Mouse (Mus musculus): ENCODE measurements around the gene Asb2. TPM values are rescaled to one million over a fixed set of nuclear protein-coding genes. Genes with fewer than 3 reads are reported as not detected.

Gene Asb2
- total and polyA plus RNA-seq, 2 experiments from 2014 or later = 1.5 to 1.6 TPM

DNA sequence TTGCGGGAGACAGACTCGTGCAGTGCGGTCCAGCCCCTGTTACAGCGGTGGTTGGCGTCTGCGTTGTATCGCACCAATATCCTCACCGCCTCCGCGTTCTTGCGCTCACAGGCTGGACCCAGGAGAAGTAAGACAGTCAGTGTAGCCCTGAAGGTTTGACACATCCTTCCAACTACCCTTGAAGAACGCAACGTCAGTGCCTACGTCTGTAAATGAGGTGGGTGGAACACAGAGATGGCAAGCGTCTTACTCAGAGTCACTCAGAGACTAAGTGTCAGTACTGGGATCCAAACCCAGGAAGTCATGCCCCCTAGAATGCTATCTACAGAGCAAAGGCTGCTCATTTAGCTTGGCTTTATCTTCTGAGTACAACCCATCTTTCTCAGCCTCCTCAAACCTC, 22.4 kb downstream of the Asb2 start:
- DNase-seq (no peak), ATAC-seq (no peak)
- Histone ChIP-seq H3K9ac (no peak overlapping the region), H3K4me3 (ENCODE audit: low read depth, low read length) (no peak overlapping the region), H3K36me3 (ENCODE audit: insufficient read depth) (no peaks in the 10 kb centered on the region), H3K4me2 (ENCODE audit: low read depth) (no peak overlapping the region), H3K27me3 (ENCODE audit: insufficient read depth, low read length) (no peaks in the 10 kb centered on the region), H3K4me1 (ENCODE audit: insufficient read depth) (no peaks in the 10 kb centered on the region), H3K27ac (ENCODE audit: low read depth, low read length) (no peak overlapping the region), H3K9me3 (ENCODE audit: low read length) (no peaks in the 10 kb centered on the region)
- no peak for TF ChIP-seq CTCF (IDR thresholded peaks at IDR 0.05; ENCODE audit: low read depth)
- 95% methylated on average over 15 of the region's 15 CpGs for WGBS

DNA sequence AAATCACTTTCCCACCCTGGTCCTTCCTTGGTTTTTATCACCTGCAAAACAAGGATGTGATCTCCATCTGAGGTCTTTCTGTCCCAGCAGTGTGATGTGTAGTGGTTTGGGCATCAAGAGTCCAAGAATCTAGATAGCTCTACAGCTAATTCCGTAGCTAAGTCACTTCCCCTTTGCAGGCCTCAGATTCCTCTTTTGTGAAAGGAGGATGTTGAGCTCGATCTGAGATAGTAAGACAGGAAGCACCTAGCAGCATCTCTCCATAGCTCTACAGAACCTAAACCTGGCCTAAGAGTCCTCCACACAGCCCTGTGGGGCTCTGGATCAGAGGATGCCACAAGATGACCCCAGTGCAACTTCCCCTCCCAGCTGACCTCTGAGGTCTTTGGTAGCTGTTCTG, 22.9 kb downstream of the Asb2 start:
- DNase-seq (no peak), ATAC-seq (no peak)
- H3K27me3 ChIP-seq (ENCODE audit: insufficient read depth, low read length) = no peaks in the 10 kb centered on the region
- no peak overlapping the region for H3K4me2 ChIP-seq (ENCODE audit: low read depth)
- TF ChIP-seq CTCF (IDR thresholded peaks at IDR 0.05; ENCODE audit: low read depth) = no peak
- 80% methylated on average over 2 of the region's 2 CpGs for WGBS
- H3K27ac ChIP-seq (ENCODE audit: low read depth, low read length) = no peak overlapping the region
- no peaks in the 10 kb centered on the region for H3K36me3 ChIP-seq (ENCODE audit: insufficient read depth)
- no peak overlapping the region for H3K4me3 ChIP-seq (ENCODE audit: low read depth, low read length)
- H3K4me1 ChIP-seq (ENCODE audit: insufficient read depth) = no peaks in the 10 kb centered on the region
- H3K9ac ChIP-seq = no peak overlapping the region
- no peaks in the 10 kb centered on the region for H3K9me3 ChIP-seq (ENCODE audit: low read length)

DNA sequence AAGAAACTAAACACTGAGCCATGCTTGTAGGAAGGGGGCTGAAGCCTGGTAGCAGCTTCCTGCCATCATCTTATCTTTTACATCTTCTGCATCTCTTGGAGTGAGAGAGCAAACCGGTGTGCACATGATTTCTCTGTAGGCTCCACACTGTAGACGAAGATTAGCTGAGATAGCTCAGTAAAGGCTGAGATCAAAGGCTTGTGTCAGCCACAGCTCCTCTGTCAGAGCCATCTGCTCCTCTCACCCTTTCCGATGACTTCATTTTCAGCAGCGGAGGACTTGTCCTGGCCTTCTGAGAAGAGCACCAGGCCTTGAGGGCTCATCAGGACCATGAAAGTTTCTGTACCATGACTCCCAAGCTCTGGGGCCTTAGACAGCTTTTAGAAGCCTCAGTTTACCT, 24.3 kb downstream of the Asb2 start:
- Histone ChIP-seq H3K27ac (ENCODE audit: low read depth, low read length) (no peak overlapping the region), H3K4me3 (ENCODE audit: low read depth, low read length) (no peak overlapping the region), H3K27me3 (ENCODE audit: insufficient read depth, low read length) (no peaks in the 10 kb centered on the region), H3K9ac (no peak overlapping the region), H3K36me3 (ENCODE audit: insufficient read depth) (no peaks in the 10 kb centered on the region), H3K4me2 (ENCODE audit: low read depth) (no peak overlapping the region), H3K4me1 (ENCODE audit: insufficient read depth) (no peaks in the 10 kb centered on the region), H3K9me3 (ENCODE audit: low read length) (no peaks in the 10 kb centered on the region)
- DNase-seq (no peak), ATAC-seq (no peak)
- WGBS = 68% methylated on average over 4 of the region's 4 CpGs
- no peak for TF ChIP-seq CTCF (IDR thresholded peaks at IDR 0.05; ENCODE audit: low read depth)

DNA sequence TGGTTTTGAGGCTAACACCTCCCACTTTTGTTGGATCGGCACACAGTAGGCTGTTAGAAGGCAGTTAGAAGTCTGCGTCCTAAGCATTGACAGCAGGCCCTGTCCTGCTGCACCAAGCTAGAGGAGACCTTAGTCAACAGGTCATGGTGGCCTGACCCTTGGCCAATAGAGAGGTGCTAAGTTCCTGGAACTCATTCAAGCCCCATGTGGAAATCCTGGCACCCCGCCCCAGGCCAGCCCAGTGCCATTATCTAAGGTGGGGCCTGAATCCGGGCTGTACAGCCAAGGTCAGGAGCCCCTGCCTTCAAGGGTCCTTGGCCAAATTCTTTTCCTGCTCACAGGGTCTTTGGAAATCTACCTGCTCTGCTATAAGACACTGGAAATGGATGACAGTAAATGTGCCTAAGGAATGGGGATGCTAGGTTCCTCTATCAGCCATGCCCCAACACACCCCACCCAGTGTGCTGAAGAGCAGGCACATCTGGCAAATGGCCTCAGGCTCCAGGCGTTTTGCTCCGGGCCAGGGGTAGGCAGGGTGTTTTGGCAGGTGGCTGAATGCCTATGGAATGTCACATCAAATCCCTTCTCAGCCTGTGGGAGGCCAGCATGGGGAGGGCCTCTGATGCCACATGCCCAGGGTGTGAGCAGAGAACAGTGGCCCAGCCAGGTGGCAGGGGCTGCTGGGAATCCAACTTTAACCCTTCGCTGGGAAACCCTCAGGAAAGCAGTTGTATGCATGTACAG, 27.2 kb downstream of the Asb2 start:
- H3K9ac ChIP-seq = no peak overlapping the region
- DNase-seq = no peak
- no peak overlapping the region for H3K4me3 ChIP-seq (ENCODE audit: low read depth, low read length)
- no peak overlapping the region for H3K4me2 ChIP-seq (ENCODE audit: low read depth)
- no peaks in the 10 kb centered on the region for H3K9me3 ChIP-seq (ENCODE audit: low read length)
- TF ChIP-seq CTCF (IDR thresholded peaks at IDR 0.05; ENCODE audit: low read depth) = no peak
- H3K36me3 ChIP-seq (ENCODE audit: insufficient read depth) = no peaks in the 10 kb centered on the region
- 0 out of 2 replicates have a peak, but pooled peaks cover 4% of the 10 kb centered on the region for H3K27me3 ChIP-seq (ENCODE audit: insufficient read depth, low read length)
- 53% methylated on average over 7 of the region's 7 CpGs for WGBS
- no peaks in the 10 kb centered on the region for H3K4me1 ChIP-seq (ENCODE audit: insufficient read depth)
- ATAC-seq = no peak
- H3K27ac ChIP-seq (ENCODE audit: low read depth, low read length) = no peak overlapping the region

DNA sequence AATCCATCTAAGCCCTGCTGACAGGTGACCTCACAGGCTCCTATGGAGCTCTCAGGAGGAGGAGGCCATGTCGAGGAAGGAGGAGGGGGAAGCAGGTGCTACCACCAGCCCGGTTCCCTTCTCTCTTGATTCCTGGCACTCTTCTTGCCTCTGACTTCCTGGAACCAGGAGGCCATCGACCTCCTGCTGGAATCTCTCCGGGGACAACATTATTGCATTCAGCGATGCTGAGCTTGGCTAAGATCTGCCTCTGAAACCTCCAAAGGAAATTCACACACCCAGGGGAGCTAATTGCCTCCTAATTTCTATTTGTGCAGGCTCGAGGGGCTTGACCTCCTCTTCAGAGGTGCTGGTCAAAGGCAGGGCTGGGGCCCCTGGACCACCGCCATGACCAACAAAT, 28.7 kb downstream of the Asb2 start:
- no peak overlapping the region for H3K9ac ChIP-seq
- no peaks in the 10 kb centered on the region for H3K36me3 ChIP-seq (ENCODE audit: insufficient read depth)
- H3K27me3 ChIP-seq (ENCODE audit: insufficient read depth, low read length) = 0 out of 2 replicates have a peak, but pooled peaks cover 4% of the 10 kb centered on the region
- no peak overlapping the region for H3K4me2 ChIP-seq (ENCODE audit: low read depth)
- no peaks in the 10 kb centered on the region for H3K4me1 ChIP-seq (ENCODE audit: insufficient read depth)
- DNase-seq (no peak), ATAC-seq (no peak)
- no peak overlapping the region for H3K27ac ChIP-seq (ENCODE audit: low read depth, low read length)
- no peak overlapping the region for H3K4me3 ChIP-seq (ENCODE audit: low read depth, low read length)
- no peaks in the 10 kb centered on the region for H3K9me3 ChIP-seq (ENCODE audit: low read length)
- TF ChIP-seq CTCF (IDR thresholded peaks at IDR 0.05; ENCODE audit: low read depth) = no peak
- WGBS = 29% methylated on average over 7 of the region's 7 CpGs

DNA sequence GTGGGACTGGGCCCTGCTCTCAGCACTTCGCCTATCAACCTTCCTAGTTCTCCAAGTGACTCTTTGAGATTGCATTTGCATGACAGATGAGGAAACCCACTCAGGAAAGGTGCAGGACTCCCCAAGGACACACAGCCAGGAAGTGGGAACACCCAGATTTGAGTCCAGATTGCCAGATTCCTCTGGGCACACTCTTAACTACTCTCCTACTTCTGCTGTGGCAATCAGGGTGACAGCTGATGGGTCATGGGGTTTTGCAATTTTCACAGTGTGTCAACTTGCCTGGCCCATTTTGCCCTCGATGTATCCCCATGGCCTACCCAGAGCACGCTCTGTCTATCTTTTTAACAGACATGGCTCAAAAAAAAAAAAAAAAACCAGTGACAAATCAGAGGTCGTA, 29.2 kb downstream of the Asb2 start:
- no peak overlapping the region for H3K9ac ChIP-seq
- no peak overlapping the region for H3K4me2 ChIP-seq (ENCODE audit: low read depth)
- H3K4me3 ChIP-seq (ENCODE audit: low read depth, low read length) = no peak overlapping the region
- no peak overlapping the region for H3K27ac ChIP-seq (ENCODE audit: low read depth, low read length)
- H3K4me1 ChIP-seq (ENCODE audit: insufficient read depth) = no peaks in the 10 kb centered on the region
- no peaks in the 10 kb centered on the region for H3K9me3 ChIP-seq (ENCODE audit: low read length)
- TF ChIP-seq CTCF (IDR thresholded peaks at IDR 0.05; ENCODE audit: low read depth) = no peak
- DNase-seq (no peak), ATAC-seq (no peak)
- 0 out of 2 replicates have a peak, but pooled peaks cover 4% of the 10 kb centered on the region for H3K27me3 ChIP-seq (ENCODE audit: insufficient read depth, low read length)
- H3K36me3 ChIP-seq (ENCODE audit: insufficient read depth) = no peaks in the 10 kb centered on the region
- WGBS = 88% methylated on average over 4 of the region's 4 CpGs

DNA sequence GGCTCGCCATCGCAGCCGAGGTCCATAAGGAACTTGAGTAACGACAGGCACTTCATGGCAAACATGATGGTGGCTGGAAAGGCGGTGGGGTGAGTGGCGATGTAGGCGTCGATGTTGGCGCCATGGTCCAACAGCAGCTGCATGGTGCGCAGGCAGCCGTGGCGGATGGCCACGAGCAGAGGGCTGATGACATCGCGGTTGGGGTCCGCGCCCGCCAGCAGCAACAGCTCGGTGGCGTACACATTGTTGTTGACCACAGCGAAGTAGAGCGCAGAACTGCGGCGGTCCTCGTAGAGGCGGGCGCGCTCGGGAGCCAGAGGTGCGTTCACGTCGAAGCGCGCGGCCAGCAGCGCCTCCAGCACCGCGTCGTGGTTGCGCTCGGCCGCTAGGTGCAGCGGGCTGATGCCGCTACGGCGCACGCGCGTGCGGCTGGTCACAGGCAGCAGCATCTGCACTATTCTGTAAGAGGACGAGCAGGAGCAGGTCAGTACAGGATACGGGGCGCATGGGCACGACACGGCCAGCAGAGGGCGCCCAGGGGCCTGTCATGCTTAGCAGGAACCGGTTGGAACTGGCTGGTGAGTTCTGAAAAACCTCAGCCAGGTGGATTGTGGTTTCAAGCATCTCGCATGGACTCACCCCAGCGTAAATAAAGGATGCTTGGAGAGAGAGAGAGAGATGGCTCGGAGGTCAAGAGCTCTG, 30.5 kb downstream of the Asb2 start:
- Histone ChIP-seq H3K4me1 (ENCODE audit: insufficient read depth) (no peaks in the 10 kb centered on the region), H3K36me3 (ENCODE audit: insufficient read depth) (no peaks in the 10 kb centered on the region), H3K27ac (ENCODE audit: low read depth, low read length) (no peak overlapping the region), H3K9me3 (ENCODE audit: low read length) (no peaks in the 10 kb centered on the region), H3K27me3 (ENCODE audit: insufficient read depth, low read length) (0 out of 2 replicates have a peak, but pooled peaks cover 4% of the 10 kb centered on the region), H3K4me3 (ENCODE audit: low read depth, low read length) (peak overlapping the region; percentile 35), H3K9ac (peak overlapping the region; percentile 31), H3K4me2 (ENCODE audit: low read depth) (peak overlapping the region; percentile 56)
- 8% methylated on average over 60 of the region's 60 CpGs for WGBS
- ATAC-seq (peak; percentile 97), DNase-seq (peak; percentile 93)
- TF ChIP-seq CTCF (IDR thresholded peaks at IDR 0.05; ENCODE audit: low read depth) = peak; percentile 92

Measured in forebrain, postnatal 0 days (tissue).